Mouse (Mus musculus) macrophage (primary cell): ENCODE measurements at regions not wholly inside any gene's neighbourhood (a gene's known extent, or its start where the extent isn't known, plus 50 kb on each side); places are given as distances from the start of the nearest gene placed in this dataset.

Source experiments
- H3K27ac ChIP-seq: fragments of 350-480 bp; formaldehyde crosslinking; 2 replicates; pipeline ENCODE4 v1.9.0; 2021
- H3K36me3 ChIP-seq: fragments of 350-480 bp; formaldehyde crosslinking; 2 replicates; pipeline ENCODE4 v1.9.0; 2021; ENCODE audit errors: inconsistent target
- H3K4me3 ChIP-seq: fragments of 350-480 bp; formaldehyde crosslinking; 2 replicates; pipeline ENCODE4 v1.9.0; 2021; ENCODE audit errors: inconsistent target
- H3K79me2 ChIP-seq: fragments of 350-480 bp; formaldehyde crosslinking; 2 replicates; pipeline ENCODE4 v1.9.0; 2021; ENCODE audit errors: inconsistent target
- WGBS: methylation state at CpG from one replicate; pipeline ENCODE4 v1.1.7; 2026; ENCODE audit warnings: inconsistent platforms; ENCODE audit not compliant: missing documents; 5-methylcytosine and 5-hydroxymethylcytosine counted together

GRCm38 (mm10) chr12:79970227-79970901, 142.4 kb downstream of the Zfp36l1 start:
- no peaks in the 10 kb centered on the region for H3K36me3 ChIP-seq
- H3K79me2 ChIP-seq = no peaks in the 10 kb centered on the region
- 68% methylated on average over 13 of the region's 13 CpGs for WGBS
- no peak overlapping the region for H3K27ac ChIP-seq
- H3K4me3 ChIP-seq = no peak overlapping the region

GRCm38 (mm10) chr12:79969346-79970226, 143.2 kb downstream of the Zfp36l1 start:
- WGBS = 89% methylated on average over 3 of the region's 3 CpGs

GRCm38 (mm10) chr12:79968676-79969075, 144.1 kb downstream of the Zfp36l1 start:
- 100% methylated on average over 3 of the region's 3 CpGs for WGBS
- no peaks in the 10 kb centered on the region for H3K79me2 ChIP-seq
- H3K4me3 ChIP-seq = no peak overlapping the region
- no peak overlapping the region for H3K27ac ChIP-seq
- H3K36me3 ChIP-seq = no peaks in the 10 kb centered on the region

More at GRCm38 (mm10) chr12:79969346-79970226, 143.2 kb downstream of the Zfp36l1 start:
- Histone ChIP-seq H3K4me3 (no peak overlapping the region), H3K36me3 (no peaks in the 10 kb centered on the region), H3K79me2 (no peaks in the 10 kb centered on the region), H3K27ac (no peak overlapping the region)

- H3K27ac ChIP-seq = no peak overlapping the region
- 96% methylated on average over 11 of the region's 11 CpGs for whole genome bisulfite sequencing
- no peaks in the 10 kb centered on the region for H3K79me2 ChIP-seq
Measured at GRCm38 (mm10) chr12:79967491-79968255, 145.1 kb downstream of the Zfp36l1 start.

GRCm38 (mm10) chr12:79966621-79967490, 146.0 kb downstream of the Zfp36l1 start:
- H3K79me2 ChIP-seq = no peaks in the 10 kb centered on the region
- no peak overlapping the region for H3K27ac ChIP-seq
- no peak overlapping the region for H3K4me3 ChIP-seq
- 91% methylated on average over 12 of the region's 12 CpGs for WGBS
- H3K36me3 ChIP-seq = no peaks in the 10 kb centered on the region

More at GRCm38 (mm10) chr12:79967491-79968255, 145.1 kb downstream of the Zfp36l1 start:
- no peak overlapping the region for H3K4me3 ChIP-seq
- H3K36me3 ChIP-seq = no peaks in the 10 kb centered on the region

GRCm38 (mm10) chr12:79966289-79966615, 146.6 kb downstream of the Zfp36l1 start:
- Histone ChIP-seq H3K27ac (no peak overlapping the region), H3K4me3 (no peak overlapping the region), H3K79me2 (no peaks in the 10 kb centered on the region), H3K36me3 (no peaks in the 10 kb centered on the region)
- WGBS = 90% methylated on average over 6 of the region's 6 CpGs

GRCm38 (mm10) chr12:79965471-79966288, 147.1 kb downstream of the Zfp36l1 start:
- H3K4me3 ChIP-seq = peak overlapping the region; percentile 33
- H3K79me2 ChIP-seq = no peaks in the 10 kb centered on the region
- WGBS = 6% methylated on average over 44 of the region's 46 CpGs
- H3K27ac ChIP-seq = no peak overlapping the region
- no peaks in the 10 kb centered on the region for H3K36me3 ChIP-seq

- WGBS = 87% methylated on average over 7 of the region's 9 CpGs
- Histone ChIP-seq H3K36me3 (no peaks in the 10 kb centered on the region), H3K79me2 (no peaks in the 10 kb centered on the region)
Measured at GRCm38 (mm10) chr12:79963443-79964025, 149.3 kb downstream of the Zfp36l1 start.

GRCm38 (mm10) chr12:79962649-79963236, 150.1 kb downstream of the Zfp36l1 start:
- H3K79me2 ChIP-seq = no peaks in the 10 kb centered on the region
- 98% methylated on average over 10 of the region's 11 CpGs for WGBS
- no peak overlapping the region for H3K4me3 ChIP-seq
- H3K27ac ChIP-seq = no peak overlapping the region
- H3K36me3 ChIP-seq = no peaks in the 10 kb centered on the region

More at GRCm38 (mm10) chr12:79963443-79964025, 149.3 kb downstream of the Zfp36l1 start:
- H3K4me3 ChIP-seq = no peak overlapping the region
- no peak overlapping the region for H3K27ac ChIP-seq

GRCm38 (mm10) chr12:79961881-79962280, 150.9 kb downstream of the Zfp36l1 start:
- 48% methylated on average over 4 of the region's 4 CpGs for WGBS
- Histone ChIP-seq H3K36me3 (no peaks in the 10 kb centered on the region), H3K27ac (no peak overlapping the region), H3K4me3 (no peak overlapping the region), H3K79me2 (no peaks in the 10 kb centered on the region)

- Histone ChIP-seq H3K79me2 (no peaks in the 10 kb centered on the region), H3K4me3 (no peak overlapping the region), H3K36me3 (no peaks in the 10 kb centered on the region), H3K27ac (no peak overlapping the region)
- 96% methylated on average over 6 of the region's 6 CpGs for WGBS
Measured at GRCm38 (mm10) chr12:79961076-79961475, 151.7 kb downstream of the Zfp36l1 start.

GRCm38 (mm10) chr12:79960446-79960845, 152.4 kb downstream of the Zfp36l1 start:
- no peaks in the 10 kb centered on the region for H3K36me3 ChIP-seq
- H3K4me3 ChIP-seq = no peak overlapping the region
- 90% methylated on average over 4 of the region's 4 CpGs for WGBS
- no peak overlapping the region for H3K27ac ChIP-seq
- H3K79me2 ChIP-seq = no peaks in the 10 kb centered on the region
